Comparison of ENCODE assay signal across 8 mouse cellular contexts in the genomic region with DNA sequence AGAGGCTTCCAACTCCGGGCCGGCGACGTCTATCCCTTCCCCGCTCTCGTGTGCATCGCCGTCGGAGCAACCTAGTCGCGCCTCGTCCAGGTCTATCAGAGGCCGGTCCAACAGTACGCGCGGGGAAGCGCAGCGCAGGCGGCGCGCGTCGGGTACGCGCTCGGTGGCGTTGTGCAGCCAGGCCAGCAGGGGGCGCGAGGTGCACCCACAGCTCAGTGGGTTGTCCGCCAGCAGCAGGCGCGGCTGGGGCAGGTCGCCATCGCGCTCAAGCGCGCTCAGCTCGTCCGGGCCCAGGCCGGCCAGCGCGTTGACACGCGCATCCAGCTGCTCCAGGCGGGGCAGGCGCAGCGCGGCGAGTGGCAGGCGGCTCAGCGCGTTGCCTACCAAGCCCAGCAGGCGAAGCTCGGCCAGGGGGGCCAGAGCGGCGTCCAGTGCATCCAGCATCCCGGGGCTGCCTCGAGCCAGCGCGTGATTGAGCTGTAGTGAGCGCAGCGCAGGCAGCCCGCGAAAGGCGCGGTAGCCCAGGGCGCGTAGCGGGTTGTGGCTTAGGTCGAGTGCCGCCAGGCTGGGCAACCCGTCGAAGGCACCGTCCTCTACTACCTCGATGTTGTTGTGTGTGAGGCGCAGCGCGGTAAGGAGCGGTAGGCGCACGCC. TPM values are rescaled to one million over a fixed set of nuclear protein-coding genes. Genes with fewer than 3 reads are reported as not detected.
DNase-seq lines count a peak whose midpoint lies in the region; ATAC-seq lines count a peak whose summit lies in the region.

No protein-coding gene starts in this region.

- H3K27me3 ChIP-seq in hindbrain, embryonic 13.5 days, result peaks cover 83% of the 10 kb centered on the region
- H3K27me3 ChIP-seq in lung, embryonic 16.5 days (ENCODE audit: control insufficient read depth, insufficient read depth, low read depth, low read length), result peaks cover 43% of the 10 kb centered on the region

- ATAC-seq in hindbrain, embryonic 13.5 days (ENCODE audit: low FRiP score), result peak; percentile 88
- ATAC-seq in lung, embryonic 16.5 days (ENCODE audit: low read depth), result peak; percentile 91

- H3K4me3 ChIP-seq in hindbrain, embryonic 13.5 days, result peak overlapping the region; percentile 54
- peak overlapping the region; percentile 53 for H3K4me3 ChIP-seq in lung, embryonic 16.5 days (ENCODE audit: low read length)

- H3K9ac ChIP-seq in hindbrain, embryonic 13.5 days, result peak overlapping the region; percentile 79
- peak overlapping the region; percentile 44 for H3K9ac ChIP-seq in lung, embryonic 16.5 days (ENCODE audit: low read length)

- H3K27ac ChIP-seq in hindbrain, embryonic 13.5 days, result peak overlapping the region; percentile 67
- no peak overlapping the region for H3K27ac ChIP-seq in lung, embryonic 16.5 days (ENCODE audit: low read length)

- peaks cover 24% of the 10 kb centered on the region for H3K4me1 ChIP-seq in hindbrain, embryonic 13.5 days (replicated peaks)
- peaks cover 12% of the 10 kb centered on the region for H3K4me1 ChIP-seq in lung, embryonic 16.5 days (replicated peaks; ENCODE audit: control insufficient read depth, insufficient read depth, low read length)

- WGBS in hindbrain, embryonic 13.5 days, result under 1% methylated on average over 81 of the region's 81 CpGs
- WGBS in lung, embryonic 16.5 days, result under 1% methylated on average over 75 of the region's 81 CpGs

- no peaks in the 10 kb centered on the region for H3K9me3 ChIP-seq in hindbrain, embryonic 13.5 days
- H3K9me3 ChIP-seq in lung, embryonic 16.5 days (ENCODE audit: control insufficient read depth, low read length), result no peaks in the 10 kb centered on the region

- no peaks in the 10 kb centered on the region for H3K36me3 ChIP-seq in hindbrain, embryonic 13.5 days
- no peaks in the 10 kb centered on the region for H3K36me3 ChIP-seq in lung, embryonic 16.5 days (ENCODE audit: control insufficient read depth, insufficient read depth, low read length)

- DNase-seq in Muller cell, postnatal 12 days (ENCODE audit: inconsistent ontology term), result peak; percentile 80
- DNase-seq in cerebellum, postnatal 36 days, result peak; percentile 67 to 79
- peak; percentile 67 to 80 for DNase-seq in frontal cortex, postnatal 25 days (ENCODE audit: low spot score in 2 of 2)
- DNase-seq in layer of hippocampus, postnatal 10 days (ENCODE audit: low spot score in 2 of 2), result peak; percentile 91 to 93
- peak; percentile 79 for DNase-seq in ovary, adult 18-20 months (ENCODE audit: low spot score)
- peak; percentile 55 to 64 for DNase-seq in thymus, adult 18-20 months

- peak overlapping the region; percentile 91 for H3K4me2 ChIP-seq in hindbrain, embryonic 13.5 days
- H3K4me2 ChIP-seq in lung, embryonic 16.5 days (ENCODE audit: low read depth, low read length), result peak overlapping the region; percentile 95

RNA-seq across cellular contexts. Expression of a gene that starts 1.1 kb away (rescaled TPM):
- 1.4 TPM in 2 replicates for polyA plus RNA-seq in hindbrain, embryonic 13.5 days (2015; fragmentation: Nextera tagmentation; extraction: Ambion mirVana)
- total RNA-seq in layer of hippocampus, postnatal 10 days (2021), result 1 to 10 TPM; 2.9 to 3.3 TPM
- polyA plus RNA-seq in lung, embryonic 16.5 days (2015; fragmentation: Nextera tagmentation; extraction: Ambion mirVana), result 0.92 and 1.1 TPM in 2 replicates
